Mouse (Mus musculus): Measurements from ENCODE around the gene Sun1. TPM values are rescaled to one million over a fixed set of nuclear protein-coding genes. Genes with fewer than 3 reads are reported as not detected.

Gene Sun1
- 10 to 100 TPM; 64.3 to 70.7 TPM for total RNA-seq (2023)

DNA sequence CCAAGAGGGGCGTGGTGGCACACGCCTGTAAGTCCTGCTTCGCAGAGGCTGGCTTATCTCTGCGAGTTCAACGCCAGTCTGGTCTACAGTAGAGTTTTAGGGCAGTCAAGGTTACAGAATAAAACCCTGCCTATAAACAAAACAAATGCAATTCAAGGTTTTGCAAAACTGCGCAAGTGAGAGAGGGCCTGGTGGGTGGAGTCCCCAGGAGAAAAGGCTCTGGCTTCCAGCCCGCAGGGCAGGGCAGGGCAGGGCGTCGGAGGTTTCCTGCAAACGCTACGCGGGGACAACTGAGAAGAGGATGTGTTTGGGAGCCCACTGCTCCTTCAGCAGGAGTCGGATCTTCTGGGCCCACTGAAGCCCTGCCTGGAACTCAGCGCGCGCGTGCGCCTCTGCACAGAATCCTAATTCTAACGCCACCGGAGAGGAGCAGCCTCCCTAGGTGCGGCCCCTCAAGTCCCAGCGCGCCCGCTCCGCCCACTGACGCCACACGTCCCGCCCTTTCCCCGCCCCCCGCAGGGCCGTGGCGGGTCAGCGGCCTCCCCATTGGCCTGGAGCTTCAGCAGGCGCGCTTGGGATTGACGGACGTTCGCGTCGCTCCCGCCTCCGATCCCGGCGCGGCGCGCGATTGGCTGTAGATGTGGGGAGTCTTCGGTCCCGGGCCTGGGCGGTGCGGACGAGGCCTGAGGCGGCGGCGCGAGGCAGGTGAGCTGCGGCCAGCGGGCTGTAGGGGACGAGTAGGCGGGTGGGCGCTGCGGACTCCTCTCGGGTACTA is at the start of gene Sun1:
TSS of gene Sun1 (plus strand) at position 643 of the 775 bp plus-strand sequence.

GRCm38 (mm10) chr5:139252081-139252909 is 51.9 kb downstream of the Sun1 start, which contains the start of gene Get4:
Gene Get4, plus strand, starts transcription at chr5:139252324.

Other genes with a start within 250 kb of the Sun1 start
- gene Pdgfa, start 203.3 kb upstream of the Sun1 start, total RNA-seq (2023): 1 to 10 TPM in 1 of 2 experiments, under 1 TPM in 1; 0.36 to 1.2 TPM
- under 1 TPM in 1 of 2 experiments, not detected in 1; 0.44 TPM for gene Prkar1b, start 50.6 kb upstream of the Sun1 start, total RNA-seq (2023)
- 10 to 100 TPM; 19.1 to 22.5 TPM for gene Dnaaf5, start 50.4 kb upstream of the Sun1 start, total RNA-seq (2023)
- gene Get4, start 51.7 kb downstream of the Sun1 start, total RNA-seq (2023): 10 to 100 TPM; 35.6 to 39.3 TPM
- 1 to 10 TPM; 6.6 to 7.2 TPM for gene Adap1, start 125.0 kb downstream of the Sun1 start, total RNA-seq (2023)
- 10 to 100 TPM; 21.9 to 23.1 TPM for gene Cox19, start 150.8 kb downstream of the Sun1 start, total RNA-seq (2023)
- gene Cyp2w1, start 152.0 kb downstream of the Sun1 start, total RNA-seq (2023): not detected
- 10 to 100 TPM; 38.0 to 41.7 TPM for gene Gpr146, start 177.1 kb downstream of the Sun1 start, total RNA-seq (2023)
- under 1 TPM; 0.23 to 0.77 TPM for gene C130050O18Rik, start 204.6 kb downstream of the Sun1 start, total RNA-seq (2023)
- not detected for gene Gper1, start 222.5 kb downstream of the Sun1 start, total RNA-seq (2023)